Mouse (Mus musculus): ENCODE measurements around the gene Sparc.
"Not testable (repeated sequence)": the region's sequence is repeated elsewhere in the genome, so short reads cannot be mapped to it uniquely, and the experiment has no call there.

Gene Sparc

GRCm38 (mm10) chr11:55439718-55440117 lies 16.7 kb upstream of the Sparc start:
- intact Hi-C loops (cut with DNase I) = loop anchor here (5.0 kb wide), 1 partner anchor 237 kb away; the partner anchor contains the start of gene Slc36a1

- intact Hi-C loops (cut with DNase I) = no loop called here
These were observed 15.0 kb upstream of the Sparc start for GRCm38 (mm10) chr11:55438031-55438430.

- intact Hi-C loops (cut with DNase I) = no loop called here
These were observed 13.1 kb upstream of the Sparc start for GRCm38 (mm10) chr11:55436089-55436488.

GRCm38 (mm10) chr11:55432981-55433380 lies 10.0 kb upstream of the Sparc start:
- intact Hi-C loops (cut with DNase I) = no loop called here

GRCm38 (mm10) chr11:55429973-55430372 lies 7.0 kb upstream of the Sparc start:
- intact Hi-C loops (cut with DNase I) = no loop called here

- intact Hi-C loops (cut with DNase I) = no loop called here
These were observed 5.4 kb upstream of the Sparc start for GRCm38 (mm10) chr11:55428186-55429012.

- intact Hi-C loops (cut with DNase I) = no loop called here
These were observed 1.9 kb upstream of the Sparc start for GRCm38 (mm10) chr11:55424746-55425360.

- intact Hi-C loops (cut with DNase I) = no loop called here
These were observed 773 bp upstream of the Sparc start for GRCm38 (mm10) chr11:55423756-55424155.

GRCm38 (mm10) chr11:55419678-55420307 lies 3.2 kb downstream of the Sparc start:
- intact Hi-C loops (cut with DNase I) = no loop called here

GRCm38 (mm10) chr11:55419296-55419677 lies 3.7 kb downstream of the Sparc start:
- intact Hi-C loops (cut with DNase I) = no loop called here

- intact Hi-C loops (cut with DNase I) = no loop called here
These were observed 4.3 kb downstream of the Sparc start for GRCm38 (mm10) chr11:55418704-55419061.

- intact Hi-C loops (cut with DNase I) = no loop called here
These were observed 4.9 kb downstream of the Sparc start for GRCm38 (mm10) chr11:55417898-55418703.

GRCm38 (mm10) chr11:55416609-55417265 lies 6.2 kb downstream of the Sparc start:
- intact Hi-C loops (cut with DNase I) = no loop called here

- intact Hi-C loops (cut with DNase I) = not testable (repeated sequence)
These were observed 7.3 kb downstream of the Sparc start for GRCm38 (mm10) chr11:55415731-55416130.

GRCm38 (mm10) chr11:55415036-55415704 lies 7.8 kb downstream of the Sparc start:
- intact Hi-C loops (cut with DNase I) = no loop called here

- intact Hi-C loops (cut with DNase I) = no loop called here
These were observed 8.7 kb downstream of the Sparc start for GRCm38 (mm10) chr11:55414314-55414713.

- intact Hi-C loops (cut with DNase I) = no loop called here
These were observed 9.6 kb downstream of the Sparc start for GRCm38 (mm10) chr11:55413416-55413796.

- intact Hi-C loops (cut with DNase I) = no loop called here
These were observed 10.1 kb downstream of the Sparc start for GRCm38 (mm10) chr11:55412680-55413415.

- intact Hi-C loops (cut with DNase I) = no loop called here
These were observed 10.9 kb downstream of the Sparc start for GRCm38 (mm10) chr11:55412034-55412433.

GRCm38 (mm10) chr11:55410502-55410901 lies 12.5 kb downstream of the Sparc start:
- intact Hi-C loops (cut with DNase I) = no loop called here
